Mouse (Mus musculus) embryonic stem cell, embryonic (primary cell): ENCODE data around the gene Pard3b.

Source experiments
- CTCF ChIA-PET, 4 experiments: fragments of 300-600 bp in 2 of 4; fragments of 350-600 bp in 2 of 4; sonication (Branson Sonifier 250); formaldehyde crosslinking; loops; one replicate each; lab custom pipeline; 2022; ENCODE audit warnings: inconsistent platforms in 2 of 4; lab: Charles Lee
- POLR2A ChIA-PET, 4 experiments: fragments of 300-600 bp in 2 of 4; fragments of 350-600 bp in 2 of 4; sonication (Branson Sonifier 250); formaldehyde crosslinking; loops; one replicate each; lab custom pipeline; 2022; ENCODE audit warnings: antibody characterized with exemption in 4 of 4, inconsistent platforms in 1 of 4; lab: Charles Lee

Pard3b gene

DNA sequence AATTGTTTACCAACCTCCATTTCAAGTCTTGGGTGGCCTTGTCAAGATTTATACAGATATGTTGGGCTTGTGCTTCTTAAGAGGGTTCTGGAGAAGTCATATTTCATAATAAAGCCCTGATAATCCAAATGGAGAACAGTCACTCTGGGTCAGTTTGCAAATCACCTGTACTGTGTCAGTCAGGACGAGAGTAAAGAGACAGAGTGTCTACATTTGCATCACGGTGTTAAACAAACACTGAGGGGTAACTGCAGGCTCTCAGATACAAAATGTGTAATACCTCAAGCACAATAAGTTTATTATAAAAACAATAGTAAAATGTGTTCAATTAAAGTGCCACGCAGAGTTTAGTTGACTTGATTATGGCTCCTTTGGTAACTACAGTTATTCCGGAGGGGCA, 91.0 kb downstream of the Pard3b start:
- POLR2A ChIA-PET = no interaction called here

DNA sequence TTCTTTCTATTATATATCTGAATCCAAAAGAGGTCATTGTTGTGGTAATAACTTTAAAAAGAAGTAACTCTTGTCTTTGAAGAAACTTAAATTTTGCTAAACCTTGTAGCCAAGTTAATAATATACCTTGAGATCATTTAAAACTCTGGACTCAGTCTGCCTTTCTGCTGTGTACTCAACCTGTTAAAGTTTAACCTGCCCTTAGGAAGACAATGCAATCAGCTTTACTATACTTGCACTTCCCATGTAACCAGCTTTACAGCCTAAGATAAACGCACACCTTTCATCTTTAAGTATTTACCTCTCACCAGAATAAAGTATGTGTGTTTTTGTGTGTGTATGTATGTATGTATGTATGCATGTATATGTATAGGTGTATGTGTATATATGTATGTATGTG, 97.9 kb downstream of the Pard3b start:
- POLR2A ChIA-PET = no interaction called here
- CTCF ChIA-PET = no interaction called here

More for the DNA sequence above, 91.0 kb downstream of the Pard3b start:
- CTCF ChIA-PET = no interaction called here

DNA sequence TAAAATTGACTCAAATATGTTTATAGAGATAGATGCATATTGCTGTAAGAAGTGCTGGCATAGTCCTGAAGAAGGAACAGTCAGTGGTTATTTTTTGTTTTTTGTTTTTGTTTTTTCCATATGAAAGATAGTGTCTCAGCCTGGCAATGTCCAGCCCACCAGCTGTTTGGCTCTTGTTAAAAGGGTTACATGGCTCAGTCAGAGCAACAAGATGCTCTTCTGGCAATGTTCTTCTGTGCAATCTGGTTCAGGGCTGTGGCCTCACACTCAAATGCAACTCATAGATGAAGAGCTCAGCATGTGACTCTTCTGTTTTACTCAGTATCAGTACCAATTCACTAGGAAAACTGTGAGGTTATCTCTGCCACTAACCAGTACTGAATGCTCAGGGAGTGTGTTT, 104.2 kb downstream of the Pard3b start:
- POLR2A ChIA-PET = no interaction called here
- CTCF ChIA-PET = no interaction called here

DNA sequence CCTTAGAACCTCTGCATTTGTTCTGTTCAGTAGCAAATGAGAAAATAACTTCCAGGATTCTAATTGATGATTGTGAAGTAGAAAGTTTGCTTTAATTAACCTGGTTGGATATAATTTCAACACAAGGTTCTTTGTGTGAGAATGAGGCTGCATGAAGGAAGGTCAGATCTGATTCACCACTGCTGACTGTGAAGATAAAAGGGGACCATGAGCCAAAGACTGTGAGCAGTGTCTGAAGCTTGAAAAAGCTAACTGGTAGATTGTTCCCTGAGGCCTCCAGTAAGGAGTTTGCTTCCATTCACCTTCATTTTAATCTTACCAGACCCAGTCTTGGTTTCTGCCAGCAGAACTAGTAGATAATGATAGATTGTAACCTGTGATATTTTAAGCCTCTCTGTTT, 108.9 kb downstream of the Pard3b start:
- CTCF ChIA-PET = no interaction called here
- POLR2A ChIA-PET = no interaction called here

DNA sequence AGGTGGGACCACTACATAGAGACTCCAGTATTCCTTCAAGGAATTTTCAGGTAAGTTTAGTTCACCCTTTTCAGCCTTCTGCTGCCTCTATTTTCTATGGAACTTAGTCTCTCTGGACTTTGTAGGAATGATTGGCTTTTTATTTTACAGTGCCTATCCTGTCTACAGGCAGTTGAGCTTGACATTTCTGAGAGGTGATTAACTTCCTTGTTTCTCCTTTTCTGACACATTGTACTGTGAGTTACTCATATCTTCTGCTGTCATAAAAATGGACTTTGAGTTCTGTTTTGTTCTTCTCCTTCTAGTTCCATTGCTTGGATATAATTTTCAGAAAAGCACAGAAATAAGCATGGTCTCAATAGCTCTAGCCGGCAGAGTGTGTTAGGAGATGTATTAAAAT, 112.4 kb downstream of the Pard3b start:
- ChIA-PET POLR2A (no interaction called here), CTCF (no interaction called here)

DNA sequence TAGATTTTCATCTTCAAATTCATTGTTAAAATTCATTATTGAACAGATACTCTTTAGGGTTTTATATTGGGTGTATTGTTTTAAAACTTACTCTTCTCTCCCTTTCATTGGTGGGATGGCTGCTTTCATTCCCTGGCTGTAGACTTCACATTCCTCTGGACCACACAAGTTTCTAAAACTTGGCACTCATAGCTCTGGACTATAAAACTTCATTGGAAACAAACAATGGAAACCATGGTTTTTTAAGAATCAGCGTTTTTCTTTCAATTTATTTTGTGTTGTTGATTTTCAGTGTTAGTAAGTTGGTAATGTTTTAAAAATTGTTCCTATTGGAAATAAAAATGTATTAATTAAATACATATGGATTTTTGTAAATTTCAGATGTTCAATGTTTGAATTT, 118.1 kb downstream of the Pard3b start:
- ChIA-PET POLR2A (no interaction called here), CTCF (no interaction called here)

DNA sequence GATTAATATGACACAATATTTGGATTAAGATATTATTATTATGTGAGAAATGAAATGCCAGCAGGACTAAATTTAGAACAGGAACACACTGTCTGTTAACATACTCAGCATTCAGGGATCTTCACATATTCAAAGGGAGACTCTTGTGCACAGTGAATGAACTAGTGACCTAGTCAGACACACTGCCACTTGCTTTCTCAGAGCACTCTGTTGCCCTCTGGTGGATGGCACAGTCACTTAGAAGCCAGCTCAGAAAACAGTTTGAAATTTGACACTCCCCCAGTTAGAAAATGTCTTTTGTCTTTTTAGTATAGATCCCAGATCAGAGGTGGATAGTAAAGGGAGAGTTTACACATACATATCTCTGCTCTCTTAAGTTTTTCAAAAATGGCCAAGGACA, 132.6 kb downstream of the Pard3b start:
- ChIA-PET CTCF (interaction anchor here in 2 of 4 experiments (0.6 to 1.8 kb wide), 5 partner anchors 9 to 880 kb away, joined by 3 to 8 read pairs (median 3); no protein-coding TSS in a partner anchor), POLR2A (interaction anchor here in 2 of 4 experiments (0.6 kb wide), 2 partner anchors 83 to 1561 kb away, joined by 3 read pairs; no protein-coding TSS in a partner anchor)

DNA sequence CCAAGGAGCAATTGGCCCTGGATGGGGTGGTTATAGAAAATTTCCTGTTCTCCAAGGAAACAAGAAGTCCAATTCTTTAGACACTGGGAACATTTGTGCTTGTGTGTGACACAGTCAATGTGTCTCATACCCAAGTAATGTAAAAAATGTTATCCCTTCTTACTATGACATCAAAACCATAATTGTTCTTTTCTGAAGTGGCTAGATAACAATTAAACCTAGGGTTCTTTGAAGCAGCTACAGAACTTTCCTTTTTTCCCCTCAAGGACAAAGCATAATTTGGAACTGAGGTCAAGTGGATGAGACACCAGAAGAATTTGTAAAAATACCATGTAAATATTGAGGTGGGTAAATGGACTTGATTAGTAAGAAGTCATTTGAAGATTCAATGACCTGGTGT, 140.1 kb downstream of the Pard3b start:
- ChIA-PET CTCF (no interaction called here), POLR2A (no interaction called here)

DNA sequence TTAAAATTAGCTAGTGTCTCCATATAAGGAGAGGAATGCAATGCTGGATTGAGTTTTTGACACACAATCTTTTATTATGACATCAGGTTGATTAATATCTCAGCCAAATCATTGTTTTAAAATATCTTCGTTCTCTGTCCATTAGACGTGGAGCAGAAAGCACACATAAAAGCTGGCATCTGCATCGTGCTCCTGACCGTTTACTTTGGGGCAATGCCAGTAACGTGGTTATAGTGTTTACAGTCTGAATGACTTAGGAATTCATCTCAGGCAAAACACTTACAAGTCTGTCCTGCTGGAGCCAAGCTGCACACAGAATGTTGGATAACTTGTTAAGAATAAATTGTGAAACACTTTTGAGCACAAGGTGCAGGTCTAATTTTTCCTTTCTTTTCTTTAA, 141.3 kb downstream of the Pard3b start:
- POLR2A ChIA-PET = no interaction called here
- CTCF ChIA-PET = no interaction called here

DNA sequence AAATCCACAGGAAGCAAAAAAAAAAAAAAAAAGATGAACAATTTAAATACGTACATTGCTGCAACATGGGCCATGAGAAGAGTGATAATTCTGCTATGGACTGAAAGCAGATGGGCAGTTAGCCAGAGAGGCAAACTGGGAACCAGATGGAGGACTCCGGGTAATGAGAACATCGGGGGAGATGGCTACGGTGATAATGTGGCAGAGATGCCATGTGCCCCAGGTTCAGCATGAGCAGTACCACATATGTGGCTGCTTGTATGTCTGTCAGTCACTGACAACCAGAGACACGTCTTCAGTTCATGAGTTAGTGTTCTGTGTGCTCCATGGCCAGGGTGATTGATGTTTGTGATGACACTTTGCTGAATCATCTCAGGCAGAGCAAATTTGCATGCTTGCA, 157.7 kb downstream of the Pard3b start:
- POLR2A ChIA-PET = interaction anchor here in 1 of 4 experiments (0.7 kb wide), 1 partner anchor 380 kb away, joined by 11 read pairs; no protein-coding TSS in a partner anchor
- CTCF ChIA-PET = interaction anchor here in 1 of 4 experiments (2.2 kb wide), 1 partner anchor 25 kb away, joined by 4 read pairs; no protein-coding TSS in a partner anchor

DNA sequence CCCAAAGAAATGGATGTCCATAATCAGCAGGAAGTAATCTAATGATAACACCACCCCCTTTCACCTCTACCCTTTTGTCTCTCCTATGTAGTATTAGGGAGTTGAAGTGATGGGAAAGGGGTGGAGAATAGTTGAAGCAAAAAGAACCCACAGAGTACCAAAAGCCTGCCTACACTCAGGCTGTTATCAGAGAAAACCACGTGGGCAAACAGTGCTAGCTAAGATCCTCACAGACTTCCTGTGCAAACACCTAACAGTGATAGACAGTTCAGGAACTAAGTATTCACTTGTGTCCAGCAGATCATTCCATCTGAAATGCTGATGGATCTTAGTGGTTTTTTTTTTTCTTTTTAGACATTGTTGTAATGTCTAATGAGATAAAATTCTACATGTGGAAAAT, 181.6 kb downstream of the Pard3b start:
- CTCF ChIA-PET = no interaction called here
- POLR2A ChIA-PET = no interaction called here

DNA sequence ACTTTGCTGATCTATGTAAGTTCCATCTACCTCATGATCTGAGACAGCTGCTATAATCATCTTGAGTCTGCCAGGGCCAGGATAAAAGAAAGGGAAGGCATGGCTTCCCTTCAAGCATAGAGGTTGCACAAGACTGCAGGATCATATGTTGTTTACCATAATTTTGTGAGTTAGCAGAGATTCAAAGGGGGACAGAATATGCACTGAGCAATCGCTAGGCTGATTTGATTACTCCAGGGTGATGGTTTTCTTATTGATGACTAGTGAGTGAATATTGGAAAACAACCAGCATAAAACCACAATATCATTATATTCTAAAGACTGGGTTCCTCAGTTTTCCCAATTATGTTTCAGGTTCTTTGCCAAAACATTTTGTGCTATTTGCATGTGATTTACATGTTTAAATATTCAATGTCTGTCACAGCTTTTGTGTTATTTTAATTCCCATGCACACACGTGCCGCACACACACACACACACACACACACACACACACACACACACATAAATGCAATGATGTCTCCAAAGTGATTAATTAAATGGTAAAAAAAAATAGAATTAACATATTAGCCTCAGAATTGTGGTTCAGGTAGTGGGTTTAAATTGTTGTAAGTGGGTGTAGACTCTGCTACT, 187.1 kb downstream of the Pard3b start:
- POLR2A ChIA-PET = no interaction called here
- CTCF ChIA-PET = no interaction called here

DNA sequence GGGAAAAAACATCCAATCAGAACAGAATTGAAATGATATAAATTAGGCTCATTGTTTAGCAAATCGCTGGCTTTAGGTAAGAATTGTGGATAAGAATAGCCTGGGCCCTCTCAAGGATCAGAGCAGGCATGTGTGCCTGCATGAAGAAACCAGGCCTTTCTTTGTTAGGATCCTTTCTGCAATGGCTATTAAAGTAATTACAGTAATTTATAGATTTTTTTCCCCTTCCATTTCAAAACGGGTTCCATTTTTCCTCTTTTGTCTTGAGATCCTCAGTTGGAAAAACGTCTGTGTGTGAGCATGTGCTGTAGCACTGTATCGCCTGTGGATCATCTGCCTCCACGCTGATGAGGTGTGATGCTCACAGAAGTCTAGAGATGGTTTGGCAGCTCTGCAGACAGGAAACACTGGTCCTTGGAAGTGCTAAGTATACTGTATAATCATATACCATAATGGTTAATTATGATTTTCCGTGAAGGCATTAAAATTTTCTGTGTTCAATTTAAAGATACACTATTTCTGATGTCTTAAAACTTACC, 198.5 kb downstream of the Pard3b start:
- POLR2A ChIA-PET = no interaction called here
- CTCF ChIA-PET = no interaction called here

DNA sequence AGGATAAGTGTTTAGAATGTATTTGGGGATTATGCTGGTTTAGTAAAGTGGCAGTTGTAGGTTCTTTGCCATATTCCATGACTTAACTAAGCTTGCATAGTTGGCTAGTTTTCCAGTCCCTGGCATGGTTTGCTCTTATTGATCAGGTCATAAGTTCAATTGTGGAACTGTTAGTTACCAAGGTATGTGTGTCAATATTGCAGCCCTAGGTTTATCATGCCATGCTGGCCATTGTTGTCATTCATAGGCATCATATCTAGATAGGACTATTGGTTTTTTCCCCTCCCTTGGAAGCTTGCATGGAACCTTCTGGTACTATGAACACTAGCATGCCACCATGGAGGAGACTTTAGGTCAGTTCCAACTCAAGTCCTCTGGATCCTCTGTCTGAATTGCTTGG, 208.0 kb downstream of the Pard3b start:
- ChIA-PET POLR2A (no interaction called here), CTCF (no interaction called here)

DNA sequence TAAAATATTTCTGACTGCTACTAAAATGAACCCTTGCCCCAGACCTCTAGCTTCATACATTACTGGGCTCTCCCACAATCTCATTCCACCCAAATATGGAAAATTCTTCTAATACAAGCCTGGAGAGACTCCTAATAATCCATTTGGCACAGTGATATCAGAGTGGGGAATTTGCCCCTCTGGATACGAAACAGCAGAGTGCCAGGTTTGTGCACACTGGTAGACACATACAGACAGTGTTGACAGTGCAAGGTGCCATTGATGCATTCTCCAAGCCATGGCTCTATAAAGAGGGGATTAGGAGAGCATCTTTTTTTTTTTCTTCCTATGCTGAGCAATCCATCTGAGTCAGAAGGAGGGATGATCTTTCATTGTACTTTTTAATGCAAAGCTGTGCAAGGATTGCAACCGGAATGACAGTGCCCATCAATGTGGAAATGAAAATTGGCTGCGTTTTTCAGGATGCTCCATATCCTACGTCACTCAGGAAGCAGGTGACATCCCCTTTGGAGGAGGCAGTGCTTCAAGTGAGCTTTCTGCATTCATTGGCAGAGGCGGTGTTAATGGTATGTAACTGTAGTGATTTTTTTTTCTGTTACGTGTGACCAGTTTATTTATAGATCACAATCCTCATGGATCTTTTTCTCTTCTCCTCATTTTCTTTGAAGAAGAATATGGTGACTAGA, 210.5 kb downstream of the Pard3b start:
- ChIA-PET POLR2A (interaction anchor here in 1 of 4 experiments (0.6 kb wide), 1 partner anchor 200 kb away, joined by 3 read pairs; no protein-coding TSS in a partner anchor), CTCF (no interaction called here)

DNA sequence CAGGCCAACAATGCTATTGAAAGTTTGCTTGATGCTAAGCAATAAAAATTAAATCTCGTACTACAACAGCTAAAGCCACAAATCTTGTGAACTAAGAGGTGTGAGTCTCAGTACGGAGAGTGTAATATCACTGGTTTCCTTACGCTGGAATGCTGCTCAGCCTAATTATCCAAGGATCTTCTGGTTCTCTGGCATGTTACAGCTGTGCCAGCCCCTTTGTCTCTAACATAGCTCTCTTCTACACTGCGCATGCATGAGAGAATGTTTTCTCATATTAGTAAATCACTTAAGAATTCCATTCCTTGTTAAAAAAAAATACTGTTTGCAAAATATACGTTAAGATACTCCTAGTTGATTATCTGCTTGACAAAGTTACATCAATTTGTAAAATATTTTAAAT, 211.8 kb downstream of the Pard3b start:
- ChIA-PET POLR2A (no interaction called here), CTCF (no interaction called here)

DNA sequence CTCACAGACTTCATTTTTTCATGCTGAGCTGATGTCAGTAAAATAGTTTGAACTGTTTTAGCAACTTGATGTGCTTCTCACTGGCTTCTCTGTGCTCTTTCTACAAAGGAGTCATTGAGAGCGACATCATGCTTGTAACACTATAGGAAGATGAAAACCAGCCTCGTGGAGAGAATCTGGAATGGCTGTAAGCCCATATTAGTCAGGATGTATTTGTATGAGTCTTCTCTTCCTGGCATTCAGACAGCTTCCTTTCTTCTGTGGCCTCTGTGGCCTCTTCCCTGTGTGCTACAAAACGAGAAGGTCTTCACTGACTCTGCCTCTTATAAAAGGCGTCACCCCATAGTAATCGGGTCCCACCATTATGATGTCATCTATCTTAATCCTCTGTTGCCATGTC, 212.6 kb downstream of the Pard3b start:
- POLR2A ChIA-PET = no interaction called here
- CTCF ChIA-PET = interaction anchor here in 1 of 4 experiments (0.5 kb wide), 1 partner anchor 16 kb away, joined by 3 read pairs; no protein-coding TSS in a partner anchor

DNA sequence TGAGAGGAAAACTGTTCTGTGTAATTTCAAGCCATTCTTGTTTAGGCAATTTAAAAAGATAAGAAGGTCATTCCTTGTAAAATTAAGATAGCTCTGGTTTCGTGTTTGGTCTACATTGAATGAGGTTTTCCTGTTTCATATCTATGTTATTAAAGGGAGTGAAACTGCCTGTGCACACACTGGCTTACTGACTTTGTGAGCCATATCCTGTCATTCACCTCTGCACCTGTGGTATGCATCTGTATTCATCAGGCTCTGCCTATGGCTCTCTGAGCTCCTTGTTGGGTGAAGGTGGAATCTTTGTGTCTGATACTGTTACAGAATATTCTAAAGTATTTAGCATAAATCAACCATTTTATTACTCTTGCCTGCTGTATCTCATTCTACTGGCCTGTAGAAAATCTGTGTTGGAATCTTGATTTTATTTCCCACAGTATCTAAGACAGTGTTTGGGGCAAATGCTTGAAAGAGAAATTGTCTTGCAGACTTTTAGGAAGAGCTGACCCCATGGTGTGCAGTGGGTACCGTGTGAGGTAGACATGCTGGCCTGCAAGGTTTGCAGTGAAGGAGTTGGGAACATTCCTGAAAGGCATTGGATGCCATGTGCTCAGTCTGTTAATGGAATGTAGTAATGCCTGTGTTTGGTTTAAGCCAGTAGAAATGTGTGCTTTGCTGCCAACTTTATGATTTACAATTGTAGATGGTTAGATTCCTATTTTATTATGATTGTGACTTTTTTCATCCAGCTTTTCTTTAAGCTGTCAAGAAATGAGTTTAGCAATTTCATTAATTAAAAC, 228.9 kb downstream of the Pard3b start:
- POLR2A ChIA-PET = no interaction called here
- CTCF ChIA-PET = no interaction called here

DNA sequence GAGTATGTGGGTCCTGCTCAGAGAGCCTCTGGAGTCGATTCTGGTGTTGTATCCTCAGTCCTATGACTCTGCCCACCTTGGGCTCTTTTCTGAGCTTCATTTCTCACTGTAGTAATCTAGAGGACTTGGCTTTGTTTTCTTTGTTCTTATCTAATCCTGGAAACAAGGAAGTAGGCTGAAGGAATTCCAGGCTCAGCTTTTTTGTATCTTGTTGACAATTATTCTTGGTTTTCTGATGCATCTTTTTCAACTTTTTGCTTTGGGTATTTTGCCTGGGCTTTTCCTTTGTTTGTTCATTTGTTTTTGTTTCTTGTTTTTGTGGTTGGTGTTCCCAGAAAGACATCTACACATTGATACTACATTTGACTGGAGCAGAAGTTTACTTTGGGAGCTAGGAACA, 236.3 kb downstream of the Pard3b start:
- ChIA-PET POLR2A (no interaction called here), CTCF (no interaction called here)
